Mouse (Mus musculus) kidney, embryonic 16.5 days (tissue): Measurements from ENCODE around the gene Srsf10. TPM values are rescaled to one million over a fixed set of nuclear protein-coding genes. Genes with fewer than 3 reads are reported as not detected.
A peak's percentile ranks its signal among the peaks of the same experiment; 100 is the strongest.

ENCODE experiments used
- ATAC-seq: fragments of 200-750 bp; cut with Nextera tagmentation; 2 replicates; pipeline ENCODE4 v1.8.0; 2017; ENCODE audit warnings: moderate TSS enrichment; ENCODE audit not compliant: low FRiP score, low TSS enrichment
- H3K27ac ChIP-seq: fragments of 300-500 bp; sonication (generic); 2 replicates; pipeline ENCODE4 v1.5.1; 2014; ENCODE audit warnings: low read length
- H3K27me3 ChIP-seq: fragments of 300-500 bp; sonication (generic); 2 replicates; pipeline ENCODE4 v1.6.1; 2014; ENCODE audit warnings: low read length, control low read depth, mixed read lengths; ENCODE audit not compliant: insufficient read depth
- H3K36me3 ChIP-seq: fragments of 300-500 bp; sonication (generic); 2 replicates; pipeline ENCODE4 v1.6.1; 2014; ENCODE audit warnings: low read length, control low read depth, mixed read lengths; ENCODE audit not compliant: insufficient read depth
- H3K4me1 ChIP-seq: fragments of 300-500 bp; sonication (generic); 2 replicates; pipeline ENCODE4 v1.6.1; 2014; ENCODE audit warnings: low read length, control low read depth, mixed read lengths; ENCODE audit not compliant: insufficient read depth
- H3K4me2 ChIP-seq: fragments of 300-500 bp; sonication (generic); replicated peaks from 2 replicates; pipeline ENCODE4 v1.6.1; 2014; ENCODE audit warnings: low read depth, low read length
- H3K4me3 ChIP-seq: fragments of 300-500 bp; sonication (generic); 2 replicates; pipeline ENCODE4 v1.5.1; 2014; ENCODE audit warnings: mild to moderate bottlenecking, low read length
- H3K9ac ChIP-seq: fragments of 300-500 bp; sonication (generic); replicated peaks from 2 replicates; pipeline ENCODE4 v1.6.1; 2014; ENCODE audit warnings: low read length
- H3K9me3 ChIP-seq: fragments of 300-500 bp; sonication (generic); 2 replicates; pipeline ENCODE4 v1.6.1; 2016; ENCODE audit warnings: low read length, control low read depth
- WGBS: fragments of 180-500 bp; shearing (Covaris S2); extraction: QIAGEN DNeasy Blood & Tissue Kit; methylation state at CpG from one replicate; pipeline ENCODE4 v1.1.7; 2014; 5-methylcytosine and 5-hydroxymethylcytosine counted together
- polyA plus RNA-seq: library from polyadenylated mRNA; unstranded; fragments of >200 nt; fragmentation: Nextera tagmentation; extraction: Ambion mirVana; gene quantifications from 2 replicates; pipeline ENCODE4 v1.2.1, GENCODE M21; 2015

The Srsf10 gene
- polyA plus RNA-seq, 1 experiment from 2014 or later: 242 TPM

GRCm38 (mm10) chr4:135853987-135854546 lies 1.5 kb upstream of the Srsf10 start:
- no peak overlapping the region for H3K9ac ChIP-seq
- no peak overlapping the region for H3K4me3 ChIP-seq
- no peak for ATAC-seq
- no peak overlapping the region for H3K4me2 ChIP-seq
- no peaks in the 10 kb centered on the region for H3K27me3 ChIP-seq
- no peak overlapping the region for H3K27ac ChIP-seq
- peaks cover 20% of the 10 kb centered on the region for H3K4me1 ChIP-seq
- no peaks in the 10 kb centered on the region for H3K9me3 ChIP-seq
- WGBS: 91% methylated on average over 14 of the region's 14 CpGs
- no peaks in the 10 kb centered on the region for H3K36me3 ChIP-seq

DNA sequence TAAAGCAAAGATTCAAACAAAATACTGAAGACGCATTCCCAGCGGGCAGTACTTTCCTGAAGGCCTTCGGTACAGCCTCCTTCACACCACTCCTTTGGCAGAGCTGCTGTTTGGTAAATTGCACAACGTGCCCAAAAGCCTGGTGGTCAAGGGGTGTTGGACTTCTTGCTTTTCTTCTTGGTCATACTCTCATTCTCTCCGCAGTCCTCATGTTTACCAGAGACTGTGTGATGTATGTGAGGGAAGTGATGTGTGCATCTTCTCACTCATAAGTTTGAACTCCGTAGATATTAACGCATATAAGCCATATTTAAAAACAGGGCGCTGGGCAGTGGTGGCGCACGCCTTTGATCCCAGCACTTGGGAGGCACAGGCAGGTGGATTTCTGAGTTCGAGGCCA lies 917 bp upstream of the Srsf10 start:
- no peak for ATAC-seq
- H3K4me2 ChIP-seq: peak overlapping the region; percentile 74
- peaks cover 26% of the 10 kb centered on the region for H3K4me1 ChIP-seq
- H3K4me3 ChIP-seq: no peak overlapping the region
- peaks cover 4% of the 10 kb centered on the region; the same call in 1 of the 2 replicates for H3K36me3 ChIP-seq
- H3K9ac ChIP-seq: peak overlapping the region; percentile 91
- peak overlapping the region; percentile 100 for H3K27ac ChIP-seq
- H3K9me3 ChIP-seq: no peaks in the 10 kb centered on the region
- no peaks in the 10 kb centered on the region for H3K27me3 ChIP-seq
- 74% methylated on average over 11 of the region's 11 CpGs for WGBS

- peak overlapping the region; percentile 74 for H3K4me2 ChIP-seq
- H3K27ac ChIP-seq: peak overlapping the region; percentile 100
- H3K9ac ChIP-seq: peak overlapping the region; percentile 91
- peak overlapping the region; percentile 95 for H3K4me3 ChIP-seq
- H3K27me3 ChIP-seq: no peaks in the 10 kb centered on the region
- H3K4me1 ChIP-seq: peaks cover 29% of the 10 kb centered on the region
- 4% methylated on average over 6 of the region's 6 CpGs for WGBS
- no peaks in the 10 kb centered on the region for H3K9me3 ChIP-seq
- peak; percentile 17; the same call in 1 of the 2 replicates for ATAC-seq
- peaks cover 6% of the 10 kb centered on the region; the same call in 1 of the 2 replicates for H3K36me3 ChIP-seq
Measured at GRCm38 (mm10) chr4:135855080-135855479, 467 bp upstream of the Srsf10 start.

DNA sequence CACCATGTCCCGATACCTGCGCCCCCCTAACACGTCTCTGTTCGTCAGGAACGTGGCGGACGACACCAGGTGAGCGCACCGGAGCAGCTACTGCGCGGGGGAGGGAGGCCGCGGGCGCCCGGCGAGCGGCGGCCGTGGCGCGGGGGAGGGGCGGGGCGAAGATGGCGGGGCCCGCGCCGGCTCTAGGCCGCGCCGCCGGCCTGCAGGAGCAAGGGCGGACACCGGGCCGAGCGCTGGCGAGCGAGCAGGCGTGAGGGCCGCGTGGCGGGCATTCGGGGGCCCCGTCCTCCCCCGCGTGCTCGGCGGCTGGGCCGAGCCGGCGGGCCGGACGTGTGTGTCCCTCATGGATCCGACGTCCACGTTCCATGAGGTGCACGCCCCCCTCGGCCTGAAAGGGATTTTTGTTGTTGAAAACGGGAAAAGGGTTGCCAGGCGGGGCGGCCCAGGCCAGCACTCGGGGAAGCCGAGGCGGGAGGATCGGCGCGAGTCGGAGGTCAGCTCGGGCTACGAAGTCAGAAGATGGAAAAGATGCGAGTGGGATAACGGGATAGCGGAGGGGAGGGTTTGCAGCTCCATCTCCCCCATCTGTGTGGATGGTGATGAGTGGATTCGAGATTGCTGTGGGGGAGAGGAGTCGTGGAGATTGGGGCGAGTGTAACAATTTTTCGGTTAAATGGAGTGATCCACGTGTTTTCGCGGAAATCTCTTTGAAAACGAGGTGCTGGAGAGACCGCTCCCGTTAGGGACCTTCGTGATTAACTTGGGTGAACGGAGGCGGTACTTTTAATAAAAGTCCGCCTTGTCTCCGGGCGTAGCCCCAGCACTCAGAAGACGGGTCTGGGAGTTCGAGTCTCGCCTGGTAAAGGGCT lies 910 bp downstream of the Srsf10 start:
- Histone ChIP-seq H3K4me3 (peak overlapping the region; percentile 95), H3K9me3 (no peaks in the 10 kb centered on the region), H3K27ac (peak overlapping the region; percentile 100), H3K4me1 (peaks cover 31% of the 10 kb centered on the region), H3K9ac (peak overlapping the region; percentile 98), H3K27me3 (no peaks in the 10 kb centered on the region), H3K36me3 (peaks cover 6% of the 10 kb centered on the region; the same call in 1 of the 2 replicates), H3K4me2 (peak overlapping the region; percentile 74)
- peak; percentile 63 for ATAC-seq
- WGBS: under 1% methylated on average over 71 of the region's 91 CpGs

DNA sequence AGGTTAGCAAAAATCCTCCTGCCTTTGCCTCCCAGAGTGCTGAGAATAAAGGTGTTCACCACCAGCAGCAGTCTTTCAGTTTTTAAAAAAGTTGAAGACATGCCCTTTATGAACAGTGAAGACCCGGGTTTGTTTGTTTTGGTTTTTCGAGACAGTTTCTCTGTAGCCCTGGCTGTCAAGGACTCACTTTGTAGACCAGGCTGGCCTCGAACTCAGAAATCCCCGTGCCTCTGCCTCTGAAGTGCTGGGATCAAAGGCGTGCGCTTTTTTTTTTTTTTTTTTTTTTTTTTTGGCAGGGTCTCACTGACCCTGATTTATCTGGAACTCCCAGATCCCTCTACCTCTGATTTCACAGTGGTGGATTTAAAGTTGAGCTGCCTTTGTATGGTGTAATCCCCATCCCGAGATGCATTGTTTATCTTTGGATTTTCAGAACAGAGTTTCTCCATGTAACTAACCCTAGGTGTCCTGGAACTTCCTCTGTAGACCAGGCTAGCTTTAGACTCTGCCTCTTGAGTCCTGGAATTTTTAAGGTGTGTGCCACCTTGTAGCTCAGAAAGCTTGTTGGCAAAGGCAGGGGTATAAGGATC lies 2.1 kb downstream of the Srsf10 start:
- Histone ChIP-seq H3K4me3 (peak overlapping the region; percentile 95), H3K9ac (peak overlapping the region; percentile 53), H3K9me3 (no peaks in the 10 kb centered on the region), H3K36me3 (peaks cover 8% of the 10 kb centered on the region), H3K4me2 (peak overlapping the region; percentile 74), H3K27me3 (no peaks in the 10 kb centered on the region), H3K4me1 (peaks cover 31% of the 10 kb centered on the region), H3K27ac (no peak overlapping the region)
- under 1% methylated on average over 7 of the region's 7 CpGs for WGBS
- ATAC-seq: no peak

DNA sequence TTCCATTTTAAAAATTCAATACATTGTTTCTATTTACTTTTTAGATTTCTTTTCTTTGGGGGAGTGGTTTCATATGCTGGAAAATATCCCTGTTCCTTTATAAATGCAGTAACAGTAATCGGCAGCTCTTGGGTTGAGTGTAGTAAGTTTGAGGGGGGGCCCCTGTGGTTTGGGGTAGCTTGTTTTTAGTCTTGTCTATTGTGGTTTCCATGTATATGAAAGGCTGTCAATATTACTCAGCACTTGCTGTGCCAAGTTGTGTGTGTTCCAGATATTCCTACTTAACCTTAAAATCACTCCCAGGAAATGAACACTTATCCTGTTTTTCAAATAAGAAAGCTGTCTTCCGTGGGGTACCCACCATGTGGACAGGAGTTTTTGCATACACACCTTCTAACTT lies 13.4 kb downstream of the Srsf10 start:
- Histone ChIP-seq H3K4me1 (peaks cover 28% of the 10 kb centered on the region), H3K36me3 (peaks cover 15% of the 10 kb centered on the region), H3K9ac (no peak overlapping the region), H3K27ac (peak overlapping the region; percentile 65), H3K27me3 (no peaks in the 10 kb centered on the region), H3K9me3 (no peaks in the 10 kb centered on the region), H3K4me3 (no peak overlapping the region), H3K4me2 (no peak overlapping the region)
- 60% methylated on average over 2 of the region's 2 CpGs for WGBS
- no peak for ATAC-seq

- 22% methylated on average over 2 of the region's 2 CpGs for WGBS
- Histone ChIP-seq H3K4me2 (peak overlapping the region; percentile 38), H3K27ac (no peak overlapping the region), H3K4me3 (peak overlapping the region; percentile 16; the same call in 1 of the 2 replicates), H3K9ac (peak overlapping the region; percentile 29; the same call in 1 of the 2 replicates), H3K4me1 (peaks cover 42% of the 10 kb centered on the region), H3K36me3 (peaks cover 15% of the 10 kb centered on the region), H3K9me3 (no peaks in the 10 kb centered on the region), H3K27me3 (no peaks in the 10 kb centered on the region)
- ATAC-seq: no peak
Measured at GRCm38 (mm10) chr4:135870227-135871023, 14.9 kb downstream of the Srsf10 start.

- Histone ChIP-seq H3K27ac (peak overlapping the region; percentile 100), H3K4me1 (peaks cover 58% of the 10 kb centered on the region)
- ATAC-seq: no peak
Measured at GRCm38 (mm10) chr4:135872015-135872414, 16.5 kb downstream of the Srsf10 start.

More at GRCm38 (mm10) chr4:135872015-135872414, 16.5 kb downstream of the Srsf10 start:
- 25% methylated on average over 3 of the region's 3 CpGs for WGBS
- peak overlapping the region; percentile 84 for H3K4me2 ChIP-seq
- no peaks in the 10 kb centered on the region for H3K9me3 ChIP-seq
- peaks cover 15% of the 10 kb centered on the region for H3K36me3 ChIP-seq
- peak overlapping the region; percentile 81 for H3K4me3 ChIP-seq
- peak overlapping the region; percentile 99 for H3K9ac ChIP-seq
- no peaks in the 10 kb centered on the region for H3K27me3 ChIP-seq
